Mouse (Mus musculus) MEL (cell line): ENCODE data around the gene Sema5a. TPM values are rescaled to one million over a fixed set of nuclear protein-coding genes. Genes with fewer than 3 reads are reported as not detected.

Source experiments
- DNase-seq: peaks from one replicate; pipeline ENCODE4 v3.0.0; 2011; ENCODE audit warnings: low read depth, low spot score
- H3K27ac ChIP-seq: 2 replicates; pipeline ENCODE4 v1.5.1; 2012; ENCODE audit warnings: low read depth, mild to moderate bottlenecking, control low read depth, low read length, moderate library complexity; ENCODE audit not compliant: control insufficient read depth
- H3K27me3 ChIP-seq, 2 experiments: fragments of 150-350 bp in 1 of 2; sonication (generic) in 1 of 2; 2 replicates each; pipeline ENCODE4 v1.6.1; 2012; ENCODE audit warnings: low read length in 2 of 2, mild to moderate bottlenecking in 2 of 2, improper control_type of control experiment in 1 of 2, moderate library complexity in 1 of 2; ENCODE audit not compliant: insufficient read depth in 2 of 2, control insufficient read depth in 1 of 2
- H3K36me3 ChIP-seq, 2 experiments: 2 replicates each; pipeline ENCODE4 v1.6.1; 2012 to 2014; ENCODE audit warnings: low read length in 2 of 2, improper control_type of control experiment in 1 of 2, inconsistent platforms in 1 of 2, mild to moderate bottlenecking in 1 of 2; ENCODE audit not compliant: insufficient read depth in 2 of 2, control insufficient read depth in 1 of 2
- H3K4me1 ChIP-seq, 2 experiments: fragments of 150-350 bp in 1 of 2; sonication (generic) in 1 of 2; 2 replicates each; pipeline ENCODE4 v1.6.1; 2012; ENCODE audit warnings: low read length in 2 of 2, improper control_type of control experiment in 1 of 2, mild to moderate bottlenecking in 1 of 2; ENCODE audit not compliant: insufficient read depth in 2 of 2, control insufficient read depth in 1 of 2
- H3K4me3 ChIP-seq, 2 experiments: fragments of 150-350 bp in 1 of 2; sonication (generic) in 1 of 2; 2 replicates each; pipeline ENCODE4 v1.5.1; 2012; ENCODE audit warnings: low read depth in 2 of 2, low read length in 2 of 2, mild to moderate bottlenecking in 2 of 2, moderate library complexity in 2 of 2, control low read depth in 1 of 2, improper control_type of control experiment in 1 of 2; ENCODE audit not compliant: control insufficient read depth in 1 of 2, insufficient read depth in 1 of 2
- H3K79me2 ChIP-seq: 2 replicates; pipeline ENCODE4 v1.6.1; 2012; ENCODE audit warnings: mild to moderate bottlenecking, low read length, moderate library complexity; ENCODE audit not compliant: control insufficient read depth, poor library complexity, insufficient read depth
- H3K9ac ChIP-seq: 2 replicates; pipeline ENCODE4 v1.6.1; 2012; ENCODE audit warnings: low read depth, mild to moderate bottlenecking, control low read depth, low read length, moderate library complexity; ENCODE audit not compliant: control insufficient read depth, poor library complexity, severe bottlenecking
- H3K9me3 ChIP-seq: fragments of 150-350 bp; sonication (generic); replicated peaks from 2 replicates; pipeline ENCODE4 v1.6.1; 2012; ENCODE audit warnings: mild to moderate bottlenecking, low read length, improper control_type of control experiment, moderate library complexity; ENCODE audit not compliant: insufficient read depth
- BHLHE40 ChIP-seq: IDR thresholded peaks from 2 replicates; pipeline ENCODE4 v1.6.1; 2012; ENCODE audit warnings: low read depth, mild to moderate bottlenecking, inconsistent platforms, low read length, improper control_type of control experiment, borderline replicate concordance
- CHD2 ChIP-seq: IDR thresholded peaks from 2 replicates; pipeline ENCODE4 v1.6.1; 2011; ENCODE audit warnings: low read length, improper control_type of control experiment
- CTCF ChIP-seq, 3 experiments: IDR thresholded peaks in 2 of 3; conservative IDR thresholded peaks in 1 of 3; 2 replicates each; pipeline ENCODE4 v1.5.1; 2011 to 2012; ENCODE audit warnings: low read length in 3 of 3, low read depth in 2 of 3, mild to moderate bottlenecking in 2 of 3, improper control_type of control experiment in 1 of 3, inconsistent platforms in 1 of 3, mixed read lengths in 1 of 3, moderate library complexity in 1 of 3; ENCODE audit not compliant: control insufficient read depth in 1 of 3, insufficient read depth in 1 of 3, poor library complexity in 1 of 3, severe bottlenecking in 1 of 3
- E2F4 ChIP-seq: IDR thresholded peaks from 2 replicates; pipeline ENCODE4 v1.6.1; 2011; ENCODE audit warnings: low read depth, low read length, improper control_type of control experiment, borderline replicate concordance
- EP300 ChIP-seq, 2 experiments: IDR thresholded peaks; 2 replicates each; pipeline ENCODE4 v1.6.1; 2011; ENCODE audit warnings: improper control_type of control experiment in 2 of 2, low read length in 2 of 2, low read depth in 1 of 2, mild to moderate bottlenecking in 1 of 2
- HCFC1 ChIP-seq: IDR thresholded peaks from 2 replicates; pipeline ENCODE4 v1.6.1; 2012; ENCODE audit warnings: low read depth, mild to moderate bottlenecking, inconsistent platforms, low read length, improper control_type of control experiment, moderate library complexity
- JUND ChIP-seq: IDR thresholded peaks from 2 replicates; pipeline ENCODE4 v1.6.1; 2011; ENCODE audit warnings: low read depth, mild to moderate bottlenecking, improper control_type of control experiment, low read length
- MAX ChIP-seq: IDR thresholded peaks from 2 replicates; pipeline ENCODE4 v1.6.1; 2011; ENCODE audit warnings: low read length, improper control_type of control experiment
- MYB ChIP-seq: IDR thresholded peaks from 2 replicates; pipeline ENCODE4 v1.6.1; 2011; ENCODE audit warnings: mild to moderate bottlenecking, low read depth, low read length, improper control_type of control experiment
- MYC ChIP-seq: IDR thresholded peaks from 2 replicates; pipeline ENCODE4 v1.6.1; 2011; ENCODE audit warnings: low read depth, mild to moderate bottlenecking, low read length, improper control_type of control experiment, moderate library complexity
- NELFE ChIP-seq: IDR thresholded peaks from 2 replicates; pipeline ENCODE4 v1.6.1; 2011; ENCODE audit warnings: low read depth, low read length, improper control_type of control experiment
- NRF1 ChIP-seq: IDR thresholded peaks from 2 replicates; pipeline ENCODE4 v1.6.1; 2014; ENCODE audit warnings: low read depth, mild to moderate bottlenecking, inconsistent platforms, low read length, improper control_type of control experiment, moderate library complexity; ENCODE audit not compliant: poor library complexity, insufficient read depth, severe bottlenecking
- POLR2A ChIP-seq, 2 experiments: IDR thresholded peaks; 2 replicates each; pipeline ENCODE4 v1.6.1; 2011 to 2012; ENCODE audit warnings: low read length in 2 of 2, mild to moderate bottlenecking in 2 of 2, control low read depth in 1 of 2, improper control_type of control experiment in 1 of 2, low read depth in 1 of 2, moderate library complexity in 1 of 2; ENCODE audit not compliant: control insufficient read depth in 1 of 2, insufficient read depth in 1 of 2, poor library complexity in 1 of 2
- RAD21 ChIP-seq: IDR thresholded peaks from 2 replicates; pipeline ENCODE4 v1.6.1; 2011; ENCODE audit warnings: mild to moderate bottlenecking, low read depth, low read length, improper control_type of control experiment
- RCOR1 ChIP-seq: IDR thresholded peaks from 2 replicates; pipeline ENCODE4 v1.6.1; 2012; ENCODE audit warnings: low read depth, mild to moderate bottlenecking, inconsistent platforms, low read length, improper control_type of control experiment
- TBP ChIP-seq: IDR thresholded peaks from 2 replicates; pipeline ENCODE4 v1.8.0; 2011; ENCODE audit warnings: low read depth, low read length, improper control_type of control experiment
- TCF12 ChIP-seq: IDR thresholded peaks from 2 replicates; pipeline ENCODE4 v1.6.1; 2014; ENCODE audit warnings: low read depth, mild to moderate bottlenecking, inconsistent platforms, low read length, improper control_type of control experiment, moderate library complexity
- polyA plus RNA-seq, 2 experiments: library from polyadenylated mRNA; stranded (reverse) in 1 of 2; unstranded in 1 of 2; fragments of >175 nt in 1 of 2; fragments of >200 nt in 1 of 2; gene quantifications; 2 replicates each; pipeline versions ENCODE4 v1.2.1 to v1.2.4; 2012; ENCODE audit warnings: low replicate concordance in 2 of 2, low read depth in 1 of 2; ENCODE audit not compliant: insufficient read length in 2 of 2, insufficient read depth in 1 of 2, missing spikeins in 1 of 2
- total RNA-seq: library from RNA; depleted of rRNA; stranded (reverse); fragments of 300-350 nt; gene quantifications from 2 replicates; pipeline ENCODE4 v1.2.3, GENCODE M21; 2012; rRNA removed

The Sema5a gene
- total RNA-seq (not detected in 2 replicates), polyA plus RNA-seq (not detected)

- no peak within 1 kb of the TSS for H3K9ac ChIP-seq
- H3K36me3 ChIP-seq = no peaks in the 10 kb centered on the region
- no peaks in the 10 kb centered on the region for H3K4me1 ChIP-seq
- DNase-seq = no peak
- no peaks in the 10 kb centered on the region for H3K79me2 ChIP-seq
- TF ChIP-seq MYB (no peak), CHD2 (no peak), E2F4 (no peak), JUND (no peak)
- TF ChIP-seq, all 39 proteins: peak for 0
- Histone ChIP-seq H3K27ac (no peak within 1 kb of the TSS), H3K4me3 (no peak within 1 kb of the TSS), H3K27me3 (no peaks in the 10 kb centered on the region), H3K9me3 (no peaks in the 10 kb centered on the region)
These were observed at the start of gene Sema5a for GRCm38 (mm10) chr15:32244344-32244955. Gene Sema5a, plus strand, starts transcription at chr15:32244810.

GRCm38 (mm10) chr15:32198076-32198475 lies 46.5 kb upstream of the Sema5a start:
- H3K27ac ChIP-seq = no peak overlapping the region
- H3K79me2 ChIP-seq = no peaks in the 10 kb centered on the region
- H3K4me3 ChIP-seq = no peak overlapping the region
- TF ChIP-seq RCOR1 = no peak
- TF ChIP-seq RAD21 = no peak
- TF ChIP-seq TCF12 = no peak
- TF ChIP-seq NRF1 = no peak
- no peak for TF ChIP-seq MAX
- no peak for TF ChIP-seq POLR2A (IDR thresholded peaks at IDR 0.05; ENCODE audit: control insufficient read depth in 1 of 2, insufficient read depth in 1 of 2, low read depth in 1 of 2, low read length in 2 of 2, poor library complexity in 1 of 2)
- H3K4me1 ChIP-seq = no peaks in the 10 kb centered on the region
- H3K36me3 ChIP-seq = no peaks in the 10 kb centered on the region
- no peak for DNase-seq
- H3K9ac ChIP-seq = no peak overlapping the region
- H3K27me3 ChIP-seq = no peaks in the 10 kb centered on the region
- no peaks in the 10 kb centered on the region for H3K9me3 ChIP-seq

GRCm38 (mm10) chr15:32198561-32198960 lies 46.0 kb upstream of the Sema5a start:
- Histone ChIP-seq H3K79me2 (no peaks in the 10 kb centered on the region), H3K4me1 (no peaks in the 10 kb centered on the region)
- TF ChIP-seq HCFC1 (no peak), EP300 (IDR thresholded peaks at IDR 0.05; ENCODE audit: low read depth in 1 of 2, low read length in 2 of 2) (no peak), TBP (no peak), MYC (no peak), NELFE (no peak), POLR2A (IDR thresholded peaks at IDR 0.05; ENCODE audit: control insufficient read depth in 1 of 2, insufficient read depth in 1 of 2, low read depth in 1 of 2, low read length in 2 of 2, poor library complexity in 1 of 2) (no peak), E2F4 (no peak), CTCF (IDR thresholded peaks at IDR 0.05 in 2 of 3, conservative IDR thresholded peaks at IDR 0.05 in 1 of 3; ENCODE audit: control insufficient read depth in 1 of 3, insufficient read depth in 1 of 3, low read depth in 2 of 3, low read length in 3 of 3, poor library complexity in 1 of 3, severe bottlenecking in 1 of 3) (no peak), BHLHE40 (no peak)
- TF ChIP-seq, all 39 proteins: peak for 0
- H3K9me3 ChIP-seq = no peaks in the 10 kb centered on the region
- H3K9ac ChIP-seq = no peak overlapping the region
- H3K36me3 ChIP-seq = no peaks in the 10 kb centered on the region
- no peak overlapping the region for H3K4me3 ChIP-seq
- no peak for DNase-seq
- no peak overlapping the region for H3K27ac ChIP-seq
- H3K27me3 ChIP-seq = no peaks in the 10 kb centered on the region
